Mouse (Mus musculus) E14TG2a.4 (cell line): ENCODE data around the gene Elf1.

Source experiments
- CTCF ChIP-seq: conservative IDR thresholded peaks from 2 replicates; pipeline ENCODE4 v1.5.1; 2014; ENCODE audit warnings: low read length
- NANOG ChIP-seq: IDR thresholded peaks from 2 replicates; pipeline ENCODE4 v1.6.1; 2014; ENCODE audit warnings: borderline replicate concordance, low read length, mixed read lengths
- POU5F1 ChIP-seq: IDR thresholded peaks from 2 replicates; pipeline ENCODE4 v1.6.1; 2014; ENCODE audit warnings: low read length, borderline replicate concordance

GRCm38 (mm10) chr14:79552854-79553253, 71.9 kb downstream of the Elf1 start:
- no peak for TF ChIP-seq CTCF
- TF ChIP-seq POU5F1: no peak
- no peak for TF ChIP-seq NANOG
